Mouse (Mus musculus) embryo, embryonic 11 days (tissue): ENCODE results near the gene Zfp423.

Experiments used
- DNase-seq: peaks from one replicate; pipeline ENCODE4 v3.0.0-alpha.2; 2015

Gene Zfp423

GRCm38 (mm10) chr8:87800121-87800520, 159.3 kb downstream of the Zfp423 start:
- DNase-seq = no peak

GRCm38 (mm10) chr8:87796234-87796633, 163.2 kb downstream of the Zfp423 start:
- DNase-seq = peak; percentile 38

GRCm38 (mm10) chr8:87794639-87795038, 164.8 kb downstream of the Zfp423 start:
- no peak for DNase-seq

- no peak for DNase-seq
Observed at GRCm38 (mm10) chr8:87791103-87791502, 168.3 kb downstream of the Zfp423 start.

- DNase-seq = peak; percentile 21
Observed at GRCm38 (mm10) chr8:87784641-87785439, 174.6 kb downstream of the Zfp423 start.

GRCm38 (mm10) chr8:87784227-87784626, 175.2 kb downstream of the Zfp423 start:
- peak; percentile 67 for DNase-seq

GRCm38 (mm10) chr8:87783198-87783597, 176.2 kb downstream of the Zfp423 start:
- no peak for DNase-seq

GRCm38 (mm10) chr8:87777586-87777985, 181.8 kb downstream of the Zfp423 start:
- DNase-seq = peak; percentile 20

GRCm38 (mm10) chr8:87775889-87776288, 183.5 kb downstream of the Zfp423 start:
- no peak for DNase-seq

- no peak for DNase-seq
Observed at GRCm38 (mm10) chr8:87774966-87775365, 184.4 kb downstream of the Zfp423 start.

- DNase-seq = no peak
Observed at GRCm38 (mm10) chr8:87772894-87773502, 186.4 kb downstream of the Zfp423 start.

GRCm38 (mm10) chr8:87767882-87768281, 191.5 kb downstream of the Zfp423 start:
- DNase-seq = no peak

- no peak for DNase-seq
Observed at GRCm38 (mm10) chr8:87765276-87765675, 194.1 kb downstream of the Zfp423 start.

- peak; percentile 42 for DNase-seq
Observed at GRCm38 (mm10) chr8:87758750-87759149, 200.6 kb downstream of the Zfp423 start.

GRCm38 (mm10) chr8:87754853-87755252, 204.5 kb downstream of the Zfp423 start:
- no peak for DNase-seq

- DNase-seq = no peak
Observed at GRCm38 (mm10) chr8:87753636-87754035, 205.8 kb downstream of the Zfp423 start.

- peak; percentile 45 for DNase-seq
Observed at GRCm38 (mm10) chr8:87753148-87753547, 206.2 kb downstream of the Zfp423 start.

- DNase-seq = peak; percentile 63
Observed at GRCm38 (mm10) chr8:87752710-87753109, 206.7 kb downstream of the Zfp423 start.

- peak; percentile 66 for DNase-seq
Observed at GRCm38 (mm10) chr8:87747582-87747981, 211.8 kb downstream of the Zfp423 start.

GRCm38 (mm10) chr8:87747142-87747541, 212.3 kb downstream of the Zfp423 start:
- peak; percentile 54 for DNase-seq

GRCm38 (mm10) chr8:87746072-87746471, 213.3 kb downstream of the Zfp423 start:
- DNase-seq = no peak

GRCm38 (mm10) chr8:87745125-87745698, 214.2 kb downstream of the Zfp423 start:
- DNase-seq = no peak

GRCm38 (mm10) chr8:87744556-87744955, 214.8 kb downstream of the Zfp423 start:
- no peak for DNase-seq

GRCm38 (mm10) chr8:87742016-87742415, 217.4 kb downstream of the Zfp423 start:
- no peak for DNase-seq
